Comparison of ENCODE assay signal across 9 mouse cellular contexts in the genomic region with DNA sequence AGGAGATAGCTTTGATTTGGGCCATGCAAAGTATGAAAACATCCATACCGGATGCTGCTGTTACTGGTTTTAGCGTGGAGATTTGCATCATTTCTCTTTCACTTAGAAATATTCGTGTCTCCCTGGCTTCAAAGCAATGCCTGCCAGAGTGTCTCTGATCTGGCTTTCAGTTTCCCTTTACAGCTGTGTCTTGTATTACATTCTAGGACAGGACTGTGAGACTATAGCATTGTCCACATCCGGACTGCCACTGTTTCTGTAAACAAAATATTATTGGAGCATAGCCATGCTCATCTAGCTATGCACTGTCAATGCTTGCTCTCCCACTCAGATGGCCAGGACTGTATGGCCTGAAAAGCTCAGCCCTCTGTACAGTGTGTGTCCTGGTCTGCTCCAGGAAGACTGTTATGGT.
DNase-seq lines count a peak whose midpoint lies in the region; ATAC-seq and TF ChIP-seq lines count a peak whose summit lies in the region.
"Had no signal": no experiment of that assay in that cellular context is flagged by ENCODE, and none has a peak within 500 bp of the region (broad histone marks: within the 10 kb centered on the region; RNA-seq: fewer than 3 reads in every experiment).

No protein-coding gene starts in this region.

- H3K9ac ChIP-seq in intestine, embryonic 15.5 days = no peak overlapping the region
- H3K9ac ChIP-seq in stomach, embryonic 15.5 days = no peak overlapping the region
- no peak overlapping the region for H3K9ac ChIP-seq in midbrain, postnatal 0 days (replicated peaks; ENCODE audit: low read length, poor library complexity, severe bottlenecking)
- no peak overlapping the region for H3K9ac ChIP-seq in hindbrain, embryonic 13.5 days

- WGBS in kidney, adult 2 months = 34% methylated on average over 4 of the region's 4 CpGs
- WGBS in intestine, embryonic 15.5 days = 48% methylated on average over 4 of the region's 4 CpGs
- WGBS in stomach, embryonic 15.5 days = 48% methylated on average over 4 of the region's 4 CpGs
- 75% methylated on average over 4 of the region's 4 CpGs for WGBS in midbrain, postnatal 0 days
- WGBS in hindbrain, embryonic 13.5 days = 82% methylated on average over 4 of the region's 4 CpGs

- no peak overlapping the region for H3K4me3 ChIP-seq in kidney, adult 2 months (ENCODE audit: insufficient read depth, low read depth, low read length)
- H3K4me3 ChIP-seq in intestine, embryonic 15.5 days (replicated peaks) = no peak overlapping the region
- H3K4me3 ChIP-seq in stomach, embryonic 15.5 days (replicated peaks) = no peak overlapping the region
- H3K4me3 ChIP-seq in midbrain, postnatal 0 days (ENCODE audit: low read depth, low read length) = no peak overlapping the region
- no peak overlapping the region for H3K4me3 ChIP-seq in hindbrain, embryonic 13.5 days

- TF ChIP-seq POLR2A in kidney, adult 2 months (IDR thresholded peaks at IDR 0.05; ENCODE audit: low read depth, low read length) = no peak

- DNase-seq in kidney, adult 2 months = peak; percentile 36
- DNase-seq in kidney, adult 8-10 months = no peak
- DNase-seq in spleen, postnatal 36 days (ENCODE audit: low spot score in 2 of 2) = peak; percentile 59 to 63
- DNase-seq in spleen, postnatal 4 days (ENCODE audit: low spot score in 2 of 2) = no peak
- no peak for DNase-seq in midbrain, postnatal 0 days (ENCODE audit: low spot score)

- peaks cover 3% of the 10 kb centered on the region; the same call in 1 of the 2 replicates for H3K4me1 ChIP-seq in kidney, adult 2 months (ENCODE audit: control insufficient read depth, insufficient read depth, low read length)
- peaks cover 5% of the 10 kb centered on the region; the same call in 1 of the 2 replicates for H3K4me1 ChIP-seq in intestine, embryonic 15.5 days (replicated peaks)
- no peaks in the 10 kb centered on the region for H3K4me1 ChIP-seq in stomach, embryonic 15.5 days
- 0 out of 2 replicates have a peak, but pooled peaks cover under 1% of the 10 kb centered on the region for H3K4me1 ChIP-seq in midbrain, postnatal 0 days (ENCODE audit: insufficient read depth, low read length)
- H3K4me1 ChIP-seq in hindbrain, embryonic 13.5 days (replicated peaks) = peaks cover 14% of the 10 kb centered on the region; the same call in 1 of the 2 replicates

- TF ChIP-seq CTCF in kidney, adult 2 months (conservative IDR thresholded peaks at IDR 0.05; ENCODE audit: insufficient read depth, insufficient read length, low read depth, low read length) = no peak
- no peak for TF ChIP-seq CTCF in midbrain, postnatal 0 days (IDR thresholded peaks at IDR 0.05)

- H3K27me3 ChIP-seq in kidney, adult 2 months (replicated peaks; ENCODE audit: control insufficient read depth, insufficient read depth, low read length) = no peaks in the 10 kb centered on the region
- no peaks in the 10 kb centered on the region for H3K27me3 ChIP-seq in intestine, embryonic 15.5 days (replicated peaks)
- no peaks in the 10 kb centered on the region for H3K27me3 ChIP-seq in stomach, embryonic 15.5 days (replicated peaks)
- H3K27me3 ChIP-seq in midbrain, postnatal 0 days (ENCODE audit: insufficient read depth, low read length) = no peaks in the 10 kb centered on the region
- H3K27me3 ChIP-seq in hindbrain, embryonic 13.5 days = no peaks in the 10 kb centered on the region

- H3K9me3 ChIP-seq in intestine, embryonic 15.5 days = no peaks in the 10 kb centered on the region
- no peaks in the 10 kb centered on the region for H3K9me3 ChIP-seq in stomach, embryonic 15.5 days
- no peaks in the 10 kb centered on the region for H3K9me3 ChIP-seq in midbrain, postnatal 0 days (ENCODE audit: low read length)
- no peaks in the 10 kb centered on the region for H3K9me3 ChIP-seq in hindbrain, embryonic 13.5 days

- peak overlapping the region; percentile 92 for H3K27ac ChIP-seq in kidney, adult 2 months (ENCODE audit: insufficient read depth, low read depth, low read length)
- H3K27ac ChIP-seq in intestine, embryonic 15.5 days = peak overlapping the region; percentile 61
- H3K27ac ChIP-seq in stomach, embryonic 15.5 days = peak overlapping the region; percentile 46
- no peak overlapping the region for H3K27ac ChIP-seq in midbrain, postnatal 0 days (ENCODE audit: low read depth, low read length)
- no peak overlapping the region; the same call in 1 of the 2 replicates for H3K27ac ChIP-seq in hindbrain, embryonic 13.5 days

- ATAC-seq in intestine, embryonic 15.5 days = peak; percentile 45
- peak; percentile 58; the same call in 1 of the 2 replicates for ATAC-seq in stomach, embryonic 15.5 days (ENCODE audit: insufficient read depth, low FRiP score, low read depth)
- no peak for ATAC-seq in midbrain, postnatal 0 days (ENCODE audit: low FRiP score)
- ATAC-seq in hindbrain, embryonic 13.5 days (ENCODE audit: low FRiP score) = no peak

- H3K4me2 ChIP-seq in intestine, embryonic 15.5 days (replicated peaks) = no peak overlapping the region
- H3K4me2 ChIP-seq in stomach, embryonic 15.5 days = no peak overlapping the region
- no peak overlapping the region for H3K4me2 ChIP-seq in midbrain, postnatal 0 days (ENCODE audit: low read depth, low read length, poor library complexity, severe bottlenecking)
- no peak overlapping the region for H3K4me2 ChIP-seq in hindbrain, embryonic 13.5 days
- H3K4me2 ChIP-seq: midbrain, embryonic 11.5 days had no signal

- H3K36me3 ChIP-seq in kidney, adult 2 months (ENCODE audit: control insufficient read depth, insufficient read depth, low read length) = no peaks in the 10 kb centered on the region
- no peaks in the 10 kb centered on the region for H3K36me3 ChIP-seq in intestine, embryonic 15.5 days
- no peaks in the 10 kb centered on the region for H3K36me3 ChIP-seq in stomach, embryonic 15.5 days
- H3K36me3 ChIP-seq in midbrain, postnatal 0 days (ENCODE audit: insufficient read depth, low read length) = no peaks in the 10 kb centered on the region
- H3K36me3 ChIP-seq in hindbrain, embryonic 13.5 days = no peaks in the 10 kb centered on the region

Comparison
In these comparisons a context has a peak if more than half of its experiments do, and no peak if none do; other contexts are left out.
1. DNase-seq: peak in kidney, adult 2 months (single experiment) and spleen, postnatal 36 days (2 of 2); none in kidney, adult 8-10 months (0 of 2), spleen, postnatal 4 days (0 of 2) and midbrain, postnatal 0 days (single experiment).
2. H3K27ac ChIP-seq: peak in kidney, adult 2 months (single experiment), intestine, embryonic 15.5 days (single experiment) and stomach, embryonic 15.5 days (single experiment); none in midbrain, postnatal 0 days (single experiment) and hindbrain, embryonic 13.5 days (single experiment).
3. ATAC-seq: peak in intestine, embryonic 15.5 days (single experiment) and stomach, embryonic 15.5 days (single experiment); none in midbrain, postnatal 0 days (single experiment) and hindbrain, embryonic 13.5 days (single experiment).